ENCODE assay signal across 12 mouse cellular contexts in genomic region chr2:163676321-163676720, GRCm38 (mm10). TPM values are rescaled to one million over a fixed set of nuclear protein-coding genes. Genes with fewer than 3 reads are reported as not detected.
A peak's percentile ranks its signal among the peaks of the same experiment; 100 is the strongest.
DNase-seq lines count a peak whose midpoint lies in the region; ATAC-seq and TF ChIP-seq lines count a peak whose summit lies in the region.
"Had no signal": no experiment of that assay in that cellular context is flagged by ENCODE, and none has a peak within 500 bp of the region (broad histone marks: within the 10 kb centered on the region; RNA-seq: fewer than 3 reads in every experiment).

No protein-coding gene starts in this region.

- no peaks in the 10 kb centered on the region for H3K27me3 ChIP-seq in heart, adult 2 months (ENCODE audit: control insufficient read depth, insufficient read depth, low read length)
- H3K27me3 ChIP-seq in embryonic facial prominence, embryonic 13.5 days = no peaks in the 10 kb centered on the region
- no peaks in the 10 kb centered on the region for H3K27me3 ChIP-seq in myocyte (ENCODE audit: control insufficient read depth, insufficient read depth, insufficient read length)
- H3K27me3 ChIP-seq in forebrain, embryonic 11.5 days (ENCODE audit: control insufficient read depth, insufficient read depth, low read length) = no peaks in the 10 kb centered on the region
- H3K27me3 ChIP-seq: forebrain, embryonic 15.5 days; hindbrain, embryonic 13.5 days had no signal

- peak overlapping the region; percentile 32; the same call in 1 of the 2 replicates for H3K4me2 ChIP-seq in embryonic facial prominence, embryonic 13.5 days
- peak overlapping the region; percentile 93 for H3K4me2 ChIP-seq in myocyte (ENCODE audit: low read depth)
- H3K4me2 ChIP-seq in forebrain, embryonic 11.5 days (ENCODE audit: low read depth, low read length, severe bottlenecking) = no peak overlapping the region
- H3K4me2 ChIP-seq: forebrain, embryonic 15.5 days; hindbrain, embryonic 13.5 days had no signal

- no peak overlapping the region for H3ac ChIP-seq in myocyte (ENCODE audit: control insufficient read depth, insufficient read length)

- TF ChIP-seq EP300 in heart, adult 2 months (IDR thresholded peaks at IDR 0.05; ENCODE audit: insufficient read depth, low read depth, low read length) = no peak

- H3K9me3 ChIP-seq in embryonic facial prominence, embryonic 13.5 days = no peaks in the 10 kb centered on the region
- no peaks in the 10 kb centered on the region for H3K9me3 ChIP-seq in forebrain, embryonic 11.5 days (ENCODE audit: control insufficient read depth, low read length)
- H3K9me3 ChIP-seq: forebrain, embryonic 15.5 days; hindbrain, embryonic 13.5 days had no signal

- H3K79me2 ChIP-seq in heart, adult 2 months (replicated peaks; ENCODE audit: control insufficient read depth, insufficient read depth, low read length) = peaks cover 9% of the 10 kb centered on the region
- peaks cover 78% of the 10 kb centered on the region for H3K79me2 ChIP-seq in myocyte (ENCODE audit: control insufficient read depth, insufficient read depth)

- peaks cover 21% of the 10 kb centered on the region for H3K4me1 ChIP-seq in heart, adult 2 months (ENCODE audit: control insufficient read depth, insufficient read depth, low read length)
- peaks cover 32% of the 10 kb centered on the region for H3K4me1 ChIP-seq in embryonic facial prominence, embryonic 13.5 days
- 0 out of 2 replicates have a peak, but pooled peaks cover 2% of the 10 kb centered on the region for H3K4me1 ChIP-seq in forebrain, embryonic 11.5 days (replicated peaks; ENCODE audit: control insufficient read depth, insufficient read depth, low read length)

- TF ChIP-seq POLR2A in heart, adult 2 months (IDR thresholded peaks at IDR 0.05; ENCODE audit: insufficient read depth, low read depth, low read length) = no peak
- TF ChIP-seq POLR2A in myocyte (IDR thresholded peaks at IDR 0.05; ENCODE audit: insufficient read length, low read depth) = no peak

- H3K4me3 ChIP-seq in heart, adult 2 months = no peak overlapping the region
- no peak overlapping the region for H3K4me3 ChIP-seq in left cerebral cortex, adult 2 months
- H3K4me3 ChIP-seq in embryonic facial prominence, embryonic 13.5 days = no peak overlapping the region
- no peak overlapping the region for H3K4me3 ChIP-seq in myocyte
- no peak overlapping the region for H3K4me3 ChIP-seq in forebrain, embryonic 11.5 days (ENCODE audit: low read depth, low read length)
- H3K4me3 ChIP-seq: forebrain, embryonic 15.5 days; hindbrain, embryonic 13.5 days had no signal

- peak overlapping the region; percentile 82 for H3K27ac ChIP-seq in heart, adult 2 months
- peak overlapping the region; percentile 95 for H3K27ac ChIP-seq in left cerebral cortex, adult 2 months
- no peak overlapping the region; the same call in 1 of the 2 replicates for H3K27ac ChIP-seq in embryonic facial prominence, embryonic 13.5 days
- no peak overlapping the region for H3K27ac ChIP-seq in forebrain, embryonic 11.5 days (ENCODE audit: low read depth, low read length)
- H3K27ac ChIP-seq: forebrain, embryonic 15.5 days had no signal

- no peak for DNase-seq in heart, adult 2 months
- DNase-seq in heart, postnatal 10 days = no peak
- no peak for DNase-seq in left cerebral cortex, adult 2 months (ENCODE audit: extremely low spot score in 1 of 2, low spot score in 2 of 2)
- DNase-seq in left cerebral cortex, postnatal 10 days (ENCODE audit: extremely low spot score in 1 of 2, low spot score in 2 of 2) = no peak
- no peak for DNase-seq in forebrain, embryonic 11.5 days (ENCODE audit: low spot score)
- DNase-seq: lung, adult 18-20 months; retina, postnatal 1 day had no signal

- no peak for TF ChIP-seq CTCF in heart, adult 2 months (IDR thresholded peaks at IDR 0.05)
- no peak for TF ChIP-seq CTCF in left cerebral cortex, adult 2 months (IDR thresholded peaks at IDR 0.05)

- intact Hi-C loops in heart, adult 2 months (cut with DNase I) = loop anchor here (5.0 kb wide), 1 partner anchor 41 kb away; no protein-coding TSS in a partner anchor
- intact Hi-C loops in heart, postnatal 10 days (cut with DNase I) = no loop called here
- intact Hi-C loops in left cerebral cortex, adult 2 months (cut with DNase I) = no loop called here
- intact Hi-C loops in left cerebral cortex, postnatal 10 days (cut with DNase I) = no loop called here

- WGBS in heart, adult 2 months = 77% methylated on average over 4 of the region's 4 CpGs
- 89% methylated on average over 4 of the region's 4 CpGs for WGBS in embryonic facial prominence, embryonic 13.5 days
- 88% methylated on average over 4 of the region's 4 CpGs for WGBS in forebrain, embryonic 11.5 days

- peaks cover 11% of the 10 kb centered on the region for H3K36me3 ChIP-seq in heart, adult 2 months (ENCODE audit: control insufficient read depth, insufficient read depth, low read length)
- H3K36me3 ChIP-seq in embryonic facial prominence, embryonic 13.5 days = no peaks in the 10 kb centered on the region
- no peaks in the 10 kb centered on the region for H3K36me3 ChIP-seq in myocyte (ENCODE audit: control insufficient read depth, insufficient read depth)
- no peaks in the 10 kb centered on the region for H3K36me3 ChIP-seq in forebrain, embryonic 11.5 days (ENCODE audit: control insufficient read depth, insufficient read depth, low read length)
- H3K36me3 ChIP-seq: forebrain, embryonic 15.5 days; hindbrain, embryonic 13.5 days had no signal

- H3K9ac ChIP-seq in heart, adult 2 months (ENCODE audit: low read depth, low read length) = 0 out of 2 replicates have a peak overlapping the region, but pooled peaks have one; percentile 12
- no peak overlapping the region for H3K9ac ChIP-seq in embryonic facial prominence, embryonic 13.5 days
- H3K9ac ChIP-seq in forebrain, embryonic 11.5 days (ENCODE audit: low read length) = no peak overlapping the region
- H3K9ac ChIP-seq: forebrain, embryonic 15.5 days; hindbrain, embryonic 13.5 days had no signal

- no peak for ATAC-seq in embryonic facial prominence, embryonic 13.5 days (ENCODE audit: insufficient number of reproducible peaks, insufficient read depth, low FRiP score, low TSS enrichment, low read depth)
- no peak for ATAC-seq in erythroid progenitor cell, adult 5-6 weeks (replicated peaks; ENCODE audit: low FRiP score, poor library complexity, severe bottlenecking)
- ATAC-seq in forebrain, embryonic 11.5 days (replicated peaks; ENCODE audit: low FRiP score) = no peak
- ATAC-seq: forebrain, embryonic 15.5 days had no signal

TF ChIP-seq in myocyte, 11 proteins besides CTCF, POLR2A, EP300 and RAD21:
- no peak for TF ChIP-seq MYOG (IDR thresholded peaks at IDR 0.05; ENCODE audit: control insufficient read depth in 1 of 3, insufficient read depth in 1 of 3, insufficient read length in 2 of 3, low read depth in 2 of 3)
- no peak for TF ChIP-seq MAX (IDR thresholded peaks at IDR 0.05; ENCODE audit: low read depth)
- no peak for TF ChIP-seq TCF12 (IDR thresholded peaks at IDR 0.05; ENCODE audit: insufficient read depth, poor library complexity, severe bottlenecking)
- TF ChIP-seq TCF3 (IDR thresholded peaks at IDR 0.05; ENCODE audit: insufficient read length, low read depth) = no peak
- no peak for TF ChIP-seq CEBPB (IDR thresholded peaks at IDR 0.05; ENCODE audit: insufficient read depth, poor library complexity, severe bottlenecking)
- TF ChIP-seq E2F4 (IDR thresholded peaks at IDR 0.05; ENCODE audit: insufficient read depth) = no peak
- no peak for TF ChIP-seq SRF (IDR thresholded peaks at IDR 0.05; ENCODE audit: control insufficient read depth, insufficient read length, low read depth)
- TF ChIP-seq USF1 (IDR thresholded peaks at IDR 0.05; ENCODE audit: low read depth) = no peak

RNA-seq across cellular contexts. Expression of gene Pkig, which starts 18.1 kb away (rescaled TPM):
- 100 to 1,000 TPM; 214 to 237 TPM for total RNA-seq in heart, adult 2 months (2021)
- 344 and 361 TPM in 2 replicates for polyA plus RNA-seq in heart, adult 2 months (2012; rRNA removed)
- 100 to 1,000 TPM; 177 to 195 TPM for total RNA-seq in heart, postnatal 10 days (2021)
- total RNA-seq in left cerebral cortex, adult 2 months (2021) = 100 to 1,000 TPM; 126 to 129 TPM
- 10 to 100 TPM; 95.0 to 98.5 TPM for total RNA-seq in left cerebral cortex, postnatal 10 days (2021)
- polyA plus RNA-seq in embryonic facial prominence, embryonic 13.5 days (2015; fragmentation: Nextera tagmentation; extraction: Ambion mirVana) = 105 and 113 TPM in 2 replicates
- polyA plus RNA-seq in myocyte (2012; fragmentation: generic; extraction: Trizol) = 799 TPM
- 93.5 and 103 TPM in 2 replicates for total RNA-seq in erythroid progenitor cell, adult 5-6 weeks (2015; ENCODE audit: low replicate concordance)
- total RNA-seq in erythroid progenitor cell, adult 5-6 weeks (2017; ENCODE audit: low replicate concordance) = 86.6 and 90.7 TPM in 2 replicates
- 189 and 193 TPM in 2 replicates for polyA plus RNA-seq in forebrain, embryonic 11.5 days (2014; fragmentation: Nextera tagmentation; extraction: Ambion mirVana)

RNA-seq across cellular contexts. Expression of gene Serinc3, which starts 31.4 kb away (rescaled TPM):
- total RNA-seq in heart, adult 2 months (2021) = 100 to 1,000 TPM; 294 to 351 TPM
- 264 and 414 TPM in 2 replicates for polyA plus RNA-seq in heart, adult 2 months (2012; rRNA removed)
- 100 to 1,000 TPM; 327 to 358 TPM for total RNA-seq in heart, postnatal 10 days (2021)
- total RNA-seq in left cerebral cortex, adult 2 months (2021) = 100 to 1,000 TPM; 213 to 234 TPM
- total RNA-seq in left cerebral cortex, postnatal 10 days (2021) = 100 to 1,000 TPM; 213 to 225 TPM
- polyA plus RNA-seq in embryonic facial prominence, embryonic 13.5 days (2015; fragmentation: Nextera tagmentation; extraction: Ambion mirVana) = 26.4 and 35.6 TPM in 2 replicates
- polyA plus RNA-seq in myocyte (2012; fragmentation: generic; extraction: Trizol) = 88.9 TPM
- total RNA-seq in erythroid progenitor cell, adult 5-6 weeks (2015; ENCODE audit: low replicate concordance) = 1,699 and 1,907 TPM in 2 replicates
- total RNA-seq in erythroid progenitor cell, adult 5-6 weeks (2017; ENCODE audit: low replicate concordance) = 1,512 and 2,069 TPM in 2 replicates
- 28.9 and 30.7 TPM in 2 replicates for polyA plus RNA-seq in forebrain, embryonic 11.5 days (2014; fragmentation: Nextera tagmentation; extraction: Ambion mirVana)

Comparison
In these comparisons a context has a peak if more than half of its experiments do, and no peak if none do; other contexts are left out.
1. H3K27ac ChIP-seq: peak in heart, adult 2 months (single experiment) and left cerebral cortex, adult 2 months (single experiment); none in embryonic facial prominence, embryonic 13.5 days (single experiment) and forebrain, embryonic 11.5 days (single experiment).
2. RNA of gene Serinc3, which starts 31.4 kb away (total RNA-seq): 1,512 to 2,069 TPM in erythroid progenitor cell, adult 5-6 weeks; 327 to 358 TPM in heart, postnatal 10 days, 294 to 351 TPM in heart, adult 2 months, 213 to 234 TPM in left cerebral cortex, adult 2 months and 213 to 225 TPM in left cerebral cortex, postnatal 10 days; every median in the first group is over 4 times any median in the second.